Mouse (Mus musculus) mesoderm, embryonic 11.5 days (tissue): ENCODE results near the gene Cgn.

ENCODE experiments used
- DNase-seq: peaks from one replicate; pipeline ENCODE4 v3.0.0-alpha.2; 2012; ENCODE audit warnings: low read depth, low spot score

Gene Cgn

GRCm38 (mm10) chr3:94786367-94786835 lies at the start of gene Cgn:
TSS of gene Cgn (minus strand) at chr3:94786492.
- peak; percentile 97 for DNase-seq

GRCm38 (mm10) chr3:94835396-94835795 lies 49.1 kb upstream of the Cgn start:
- DNase-seq: no peak

GRCm38 (mm10) chr3:94833358-94833757 lies 47.1 kb upstream of the Cgn start:
- DNase-seq: no peak

GRCm38 (mm10) chr3:94832701-94833100 lies 46.4 kb upstream of the Cgn start:
- DNase-seq: no peak

GRCm38 (mm10) chr3:94832100-94832499 lies 45.8 kb upstream of the Cgn start:
- no peak for DNase-seq

- no peak for DNase-seq
These were observed 37.8 kb upstream of the Cgn start for GRCm38 (mm10) chr3:94824110-94824509.

GRCm38 (mm10) chr3:94822082-94822481 lies 35.8 kb upstream of the Cgn start:
- DNase-seq: no peak

- peak; percentile 84 for DNase-seq
These were observed 34.8 kb upstream of the Cgn start for GRCm38 (mm10) chr3:94821008-94821638.

GRCm38 (mm10) chr3:94819452-94820425 lies 33.4 kb upstream of the Cgn start:
- DNase-seq: no peak

- no peak for DNase-seq
These were observed 31.4 kb upstream of the Cgn start for GRCm38 (mm10) chr3:94817731-94818130.

GRCm38 (mm10) chr3:94815603-94816002 lies 29.3 kb upstream of the Cgn start:
- DNase-seq: no peak

- no peak for DNase-seq
These were observed 28.4 kb upstream of the Cgn start for GRCm38 (mm10) chr3:94814663-94815062.

GRCm38 (mm10) chr3:94814063-94814462 lies 27.8 kb upstream of the Cgn start:
- no peak for DNase-seq

GRCm38 (mm10) chr3:94813651-94814050 lies 27.4 kb upstream of the Cgn start:
- DNase-seq: no peak

- no peak for DNase-seq
These were observed 25.3 kb upstream of the Cgn start for GRCm38 (mm10) chr3:94811628-94812027.

GRCm38 (mm10) chr3:94808296-94808695 lies 22.0 kb upstream of the Cgn start:
- DNase-seq: no peak

GRCm38 (mm10) chr3:94804976-94805375 lies 18.7 kb upstream of the Cgn start:
- no peak for DNase-seq

GRCm38 (mm10) chr3:94804146-94804545 lies 17.9 kb upstream of the Cgn start:
- peak; percentile 63 for DNase-seq

- DNase-seq: no peak
These were observed 9.9 kb upstream of the Cgn start for GRCm38 (mm10) chr3:94796181-94796580.

GRCm38 (mm10) chr3:94795596-94796140 lies 9.4 kb upstream of the Cgn start:
- DNase-seq: no peak

- DNase-seq: no peak
These were observed 8.1 kb upstream of the Cgn start for GRCm38 (mm10) chr3:94794359-94794758.

GRCm38 (mm10) chr3:94793672-94794071 lies 7.4 kb upstream of the Cgn start:
- DNase-seq: no peak
